Mouse (Mus musculus): ENCODE data around the gene Birc6. TPM values are rescaled to one million over a fixed set of nuclear protein-coding genes. Genes with fewer than 3 reads are reported as not detected.

The Birc6 gene
- polyA plus RNA-seq, 1 experiment from 2014 or later, result 40.6 TPM

GRCm38 (mm10) chr17:74543615-74544014 is 15.5 kb downstream of the Birc6 start:
- Histone ChIP-seq H3K9ac (replicated peaks) (no peak overlapping the region), H3K27ac (ENCODE audit: low read depth) (no peak overlapping the region), H3K4me2 (ENCODE audit: low read depth, low read length) (no peak overlapping the region), H3K4me3 (ENCODE audit: low read depth, low read length) (no peak overlapping the region), H3K4me1 (ENCODE audit: insufficient read depth) (no peaks in the 10 kb centered on the region), H3K9me3 (ENCODE audit: low read length) (no peaks in the 10 kb centered on the region), H3K36me3 (replicated peaks; ENCODE audit: insufficient read depth, low read length) (peaks cover 19% of the 10 kb centered on the region), H3K27me3 (ENCODE audit: insufficient read depth, low read length) (no peaks in the 10 kb centered on the region)
- no peak for DNase-seq
- TF ChIP-seq EP300 (IDR thresholded peaks at IDR 0.05; ENCODE audit: low read depth) (no peak), CTCF (IDR thresholded peaks at IDR 0.05; ENCODE audit: low read depth) (no peak)
- ATAC-seq, result no peak
- 79% methylated on average over 2 of the region's 2 CpGs for WGBS (ENCODE audit: insufficient replicate concordance)

- no peak for TF ChIP-seq EP300 (IDR thresholded peaks at IDR 0.05; ENCODE audit: low read depth)
- no peak for TF ChIP-seq CTCF (IDR thresholded peaks at IDR 0.05; ENCODE audit: low read depth)
- 42% methylated on average over 5 of the region's 5 CpGs for WGBS (ENCODE audit: insufficient replicate concordance)
- no peak for DNase-seq
- no peak for ATAC-seq
- no peak overlapping the region for H3K27ac ChIP-seq (ENCODE audit: low read depth)
- no peaks in the 10 kb centered on the region for H3K4me1 ChIP-seq (ENCODE audit: insufficient read depth)
- H3K9me3 ChIP-seq (ENCODE audit: low read length), result no peaks in the 10 kb centered on the region
- no peak overlapping the region for H3K4me2 ChIP-seq (ENCODE audit: low read depth, low read length)
- H3K9ac ChIP-seq (replicated peaks), result no peak overlapping the region
- H3K4me3 ChIP-seq (ENCODE audit: low read depth, low read length), result no peak overlapping the region
- no peaks in the 10 kb centered on the region for H3K27me3 ChIP-seq (ENCODE audit: insufficient read depth, low read length)
- H3K36me3 ChIP-seq (replicated peaks; ENCODE audit: insufficient read depth, low read length), result peaks cover 31% of the 10 kb centered on the region
These were observed 26.0 kb downstream of the Birc6 start for GRCm38 (mm10) chr17:74554118-74554517.

GRCm38 (mm10) chr17:74559891-74560290 is 31.8 kb downstream of the Birc6 start:
- H3K36me3 ChIP-seq (replicated peaks; ENCODE audit: insufficient read depth, low read length), result peaks cover 25% of the 10 kb centered on the region
- no peaks in the 10 kb centered on the region for H3K27me3 ChIP-seq (ENCODE audit: insufficient read depth, low read length)
- 84% methylated on average over 11 of the region's 11 CpGs for WGBS (ENCODE audit: insufficient replicate concordance)
- ATAC-seq (no peak), DNase-seq (no peak)
- no peak overlapping the region for H3K27ac ChIP-seq (ENCODE audit: low read depth)
- H3K9me3 ChIP-seq (ENCODE audit: low read length), result no peaks in the 10 kb centered on the region
- no peak overlapping the region for H3K9ac ChIP-seq (replicated peaks)
- no peak for TF ChIP-seq EP300 (IDR thresholded peaks at IDR 0.05; ENCODE audit: low read depth)
- TF ChIP-seq CTCF (IDR thresholded peaks at IDR 0.05; ENCODE audit: low read depth), result no peak
- H3K4me3 ChIP-seq (ENCODE audit: low read depth, low read length), result no peak overlapping the region
- no peaks in the 10 kb centered on the region for H3K4me1 ChIP-seq (ENCODE audit: insufficient read depth)
- H3K4me2 ChIP-seq (ENCODE audit: low read depth, low read length), result no peak overlapping the region

GRCm38 (mm10) chr17:74564151-74564550 is 36.1 kb downstream of the Birc6 start:
- Histone ChIP-seq H3K4me3 (ENCODE audit: low read depth, low read length) (no peak overlapping the region), H3K9me3 (ENCODE audit: low read length) (no peaks in the 10 kb centered on the region), H3K27me3 (ENCODE audit: insufficient read depth, low read length) (no peaks in the 10 kb centered on the region), H3K9ac (replicated peaks) (no peak overlapping the region), H3K4me2 (ENCODE audit: low read depth, low read length) (no peak overlapping the region), H3K36me3 (replicated peaks; ENCODE audit: insufficient read depth, low read length) (peaks cover 40% of the 10 kb centered on the region), H3K27ac (ENCODE audit: low read depth) (no peak overlapping the region), H3K4me1 (ENCODE audit: insufficient read depth) (no peaks in the 10 kb centered on the region)
- DNase-seq (no peak), ATAC-seq (no peak)
- TF ChIP-seq CTCF (IDR thresholded peaks at IDR 0.05; ENCODE audit: low read depth), result no peak
- no peak for TF ChIP-seq EP300 (IDR thresholded peaks at IDR 0.05; ENCODE audit: low read depth)

GRCm38 (mm10) chr17:74569219-74569618 is 41.1 kb downstream of the Birc6 start:
- no peak overlapping the region for H3K9ac ChIP-seq (replicated peaks)
- no peak overlapping the region for H3K27ac ChIP-seq (ENCODE audit: low read depth)
- ATAC-seq (no peak), DNase-seq (no peak)
- H3K27me3 ChIP-seq (ENCODE audit: insufficient read depth, low read length), result no peaks in the 10 kb centered on the region
- H3K4me3 ChIP-seq (ENCODE audit: low read depth, low read length), result no peak overlapping the region
- no peak for TF ChIP-seq CTCF (IDR thresholded peaks at IDR 0.05; ENCODE audit: low read depth)
- 50% methylated on average over 1 of the region's 1 CpGs for WGBS (ENCODE audit: insufficient replicate concordance)
- no peak overlapping the region for H3K4me2 ChIP-seq (ENCODE audit: low read depth, low read length)
- no peaks in the 10 kb centered on the region for H3K4me1 ChIP-seq (ENCODE audit: insufficient read depth)
- peaks cover 29% of the 10 kb centered on the region for H3K36me3 ChIP-seq (replicated peaks; ENCODE audit: insufficient read depth, low read length)
- H3K9me3 ChIP-seq (ENCODE audit: low read length), result no peaks in the 10 kb centered on the region

- Histone ChIP-seq H3K27me3 (ENCODE audit: insufficient read depth, low read length) (no peaks in the 10 kb centered on the region), H3K9me3 (ENCODE audit: low read length) (no peaks in the 10 kb centered on the region), H3K4me3 (ENCODE audit: low read depth, low read length) (no peak overlapping the region), H3K27ac (ENCODE audit: low read depth) (no peak overlapping the region), H3K4me2 (ENCODE audit: low read depth, low read length) (no peak overlapping the region), H3K9ac (replicated peaks) (no peak overlapping the region), H3K4me1 (ENCODE audit: insufficient read depth) (no peaks in the 10 kb centered on the region), H3K36me3 (replicated peaks; ENCODE audit: insufficient read depth, low read length) (peaks cover 28% of the 10 kb centered on the region)
- 49% methylated on average over 1 of the region's 1 CpGs for WGBS (ENCODE audit: insufficient replicate concordance)
- DNase-seq (no peak), ATAC-seq (no peak)
- TF ChIP-seq CTCF (IDR thresholded peaks at IDR 0.05; ENCODE audit: low read depth) (no peak), EP300 (IDR thresholded peaks at IDR 0.05; ENCODE audit: low read depth) (no peak)
These were observed 42.5 kb downstream of the Birc6 start for GRCm38 (mm10) chr17:74570585-74570984.

- 71% methylated on average over 5 of the region's 5 CpGs for WGBS (ENCODE audit: insufficient replicate concordance)
- Histone ChIP-seq H3K4me3 (ENCODE audit: low read depth, low read length) (no peak overlapping the region), H3K36me3 (replicated peaks; ENCODE audit: insufficient read depth, low read length) (peaks cover 31% of the 10 kb centered on the region), H3K4me1 (ENCODE audit: insufficient read depth) (no peaks in the 10 kb centered on the region), H3K4me2 (ENCODE audit: low read depth, low read length) (no peak overlapping the region), H3K27me3 (ENCODE audit: insufficient read depth, low read length) (no peaks in the 10 kb centered on the region), H3K9me3 (ENCODE audit: low read length) (no peaks in the 10 kb centered on the region), H3K27ac (ENCODE audit: low read depth) (no peak overlapping the region), H3K9ac (replicated peaks) (no peak overlapping the region)
- no peak for DNase-seq
- ATAC-seq, result no peak
- TF ChIP-seq EP300 (IDR thresholded peaks at IDR 0.05; ENCODE audit: low read depth) (no peak), CTCF (IDR thresholded peaks at IDR 0.05; ENCODE audit: low read depth) (no peak)
These were observed 49.1 kb downstream of the Birc6 start for GRCm38 (mm10) chr17:74577173-74577572.

All from liver, postnatal 0 days (tissue).